Mouse (Mus musculus): ENCODE data around the gene Rfxap.
"Not testable (repeated sequence)": the region's sequence is repeated elsewhere in the genome, so short reads cannot be mapped to it uniquely, and the experiment has no call there.

DNA sequence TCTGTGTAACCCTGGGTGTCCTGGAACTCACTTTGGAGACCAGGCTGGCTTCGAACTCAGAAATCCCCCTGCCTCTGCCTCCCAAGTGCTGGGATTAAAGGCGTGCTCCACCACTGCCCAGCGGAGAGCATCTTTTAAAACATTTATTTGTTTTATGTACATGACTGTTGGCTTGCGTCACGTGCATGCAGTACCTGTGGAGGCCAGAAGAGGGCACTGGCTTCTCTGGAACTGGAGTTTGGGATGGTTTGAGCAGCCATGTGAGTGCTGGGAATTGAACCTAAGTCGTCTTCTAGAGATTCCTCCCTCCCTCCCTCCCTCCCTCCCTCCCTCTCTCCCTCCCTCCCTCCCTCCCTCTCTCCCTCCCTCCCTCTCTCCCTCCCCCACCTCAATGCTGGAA lies 42.1 kb downstream of the Rfxap start:
- not testable (repeated sequence) for TF ChIP-seq GATA1 (IDR thresholded peaks at IDR 0.05; ENCODE audit: borderline replicate concordance, low read length); FLI1 (IDR thresholded peaks at IDR 0.05; ENCODE audit: low read length)
